Mouse (Mus musculus) midbrain, embryonic 11.5 days (tissue): ENCODE measurements at regions not wholly inside any gene's neighbourhood (a gene's known extent, or its start where the extent isn't known, plus 50 kb on each side); places are given as distances from the start of the nearest gene placed in this dataset.
"Not testable (repeated sequence)": the region's sequence is repeated elsewhere in the genome, so short reads cannot be mapped to it uniquely, and the experiment has no call there.

Experiments
- ATAC-seq: fragments of 200-750 bp; cut with Nextera tagmentation; 2 replicates; pipeline ENCODE4 v1.8.0; 2017; ENCODE audit warnings: moderate TSS enrichment, moderate library complexity; ENCODE audit not compliant: low FRiP score
- DNase-seq: peaks from one replicate; pipeline ENCODE4 v3.0.0; 2015; ENCODE audit warnings: low spot score; ENCODE audit errors: missing footprints
- H3K27ac ChIP-seq: fragments of 300-500 bp; sonication (generic); 2 replicates; pipeline ENCODE4 v1.5.1; 2014; ENCODE audit warnings: low read depth, low read length
- H3K27me3 ChIP-seq: fragments of 300-500 bp; sonication (generic); 2 replicates; pipeline ENCODE4 v1.6.1; 2014; ENCODE audit warnings: mild to moderate bottlenecking, low read length, moderate library complexity, mixed read lengths; ENCODE audit not compliant: control insufficient read depth, insufficient read depth
- H3K36me3 ChIP-seq: fragments of 300-500 bp; sonication (generic); 2 replicates; pipeline ENCODE4 v1.6.1; 2014; ENCODE audit warnings: mild to moderate bottlenecking, low read length, moderate library complexity, mixed read lengths; ENCODE audit not compliant: control insufficient read depth, insufficient read depth
- H3K4me1 ChIP-seq: fragments of 300-500 bp; sonication (generic); 2 replicates; pipeline ENCODE4 v1.6.1; 2014; ENCODE audit warnings: low read length; ENCODE audit not compliant: control insufficient read depth, insufficient read depth
- H3K4me2 ChIP-seq: fragments of 300-500 bp; sonication (generic); 2 replicates; pipeline ENCODE4 v1.6.1; 2014; ENCODE audit warnings: mild to moderate bottlenecking, moderate library complexity
- H3K4me3 ChIP-seq: fragments of 300-500 bp; sonication (generic); 2 replicates; pipeline ENCODE4 v1.5.1; 2014; ENCODE audit warnings: low read depth, low read length
- H3K9ac ChIP-seq: fragments of 300-500 bp; sonication (generic); 2 replicates; pipeline ENCODE4 v1.6.1; 2014; ENCODE audit warnings: low read length
- H3K9me3 ChIP-seq: fragments of 300-500 bp; sonication (generic); 2 replicates; pipeline ENCODE4 v1.6.1; 2016; ENCODE audit warnings: low read length; ENCODE audit not compliant: control insufficient read depth
- WGBS: fragments of 180-500 bp; shearing (Covaris S2); extraction: QIAGEN DNeasy Blood & Tissue Kit; methylation state at CpG from one replicate; pipeline ENCODE4 v1.1.7; 2014; 5-methylcytosine and 5-hydroxymethylcytosine counted together

GRCm38 (mm10) chr3:6859866-6860180 lies 239.6 kb upstream of the 1700008P02Rik start:
- Histone ChIP-seq H3K27ac (no peak overlapping the region), H3K36me3 (no peaks in the 10 kb centered on the region), H3K4me3 (no peak overlapping the region), H3K4me1 (no peaks in the 10 kb centered on the region), H3K9me3 (no peaks in the 10 kb centered on the region), H3K4me2 (no peak overlapping the region), H3K9ac (no peak overlapping the region), H3K27me3 (no peaks in the 10 kb centered on the region)
- DNase-seq: no peak
- 86% methylated on average over 2 of the region's 2 CpGs for WGBS
- ATAC-seq: 0 out of 2 replicates have a peak, but pooled peaks have one; percentile 14

- no peaks in the 10 kb centered on the region for H3K27me3 ChIP-seq
- H3K4me2 ChIP-seq: no peak overlapping the region
- no peaks in the 10 kb centered on the region for H3K4me1 ChIP-seq
- WGBS: 52% methylated on average over 4 of the region's 4 CpGs
- no peak overlapping the region for H3K27ac ChIP-seq
- ATAC-seq (peak; percentile 92), DNase-seq (no peak)
- no peak overlapping the region for H3K9ac ChIP-seq
- no peak overlapping the region for H3K4me3 ChIP-seq
- no peaks in the 10 kb centered on the region for H3K36me3 ChIP-seq
- H3K9me3 ChIP-seq: no peaks in the 10 kb centered on the region
These were observed 239.0 kb upstream of the 1700008P02Rik start for GRCm38 (mm10) chr3:6858982-6859865.

- Histone ChIP-seq H3K4me3 (no peak overlapping the region), H3K9me3 (no peaks in the 10 kb centered on the region), H3K27me3 (no peaks in the 10 kb centered on the region), H3K27ac (no peak overlapping the region), H3K4me1 (no peaks in the 10 kb centered on the region), H3K9ac (no peak overlapping the region), H3K36me3 (no peaks in the 10 kb centered on the region), H3K4me2 (no peak overlapping the region)
- 76% methylated on average over 7 of the region's 7 CpGs for WGBS
- ATAC-seq (no peak), DNase-seq (no peak)
These were observed 199.1 kb upstream of the 1700008P02Rik start for GRCm38 (mm10) chr3:6819332-6819731.

- WGBS: 57% methylated on average over 2 of the region's 2 CpGs
These were observed 192.1 kb upstream of the 1700008P02Rik start for GRCm38 (mm10) chr3:6812346-6812745.

GRCm38 (mm10) chr3:6809381-6809950 lies 189.2 kb upstream of the 1700008P02Rik start:
- no peaks in the 10 kb centered on the region for H3K4me1 ChIP-seq
- H3K9ac ChIP-seq: no peak overlapping the region
- H3K27me3 ChIP-seq: no peaks in the 10 kb centered on the region
- H3K9me3 ChIP-seq: no peaks in the 10 kb centered on the region
- H3K4me3 ChIP-seq: no peak overlapping the region
- WGBS: 65% methylated on average over 2 of the region's 2 CpGs
- ATAC-seq (no peak), DNase-seq (no peak)
- H3K4me2 ChIP-seq: no peak overlapping the region
- H3K27ac ChIP-seq: no peak overlapping the region
- no peaks in the 10 kb centered on the region for H3K36me3 ChIP-seq

More at GRCm38 (mm10) chr3:6812346-6812745, 192.1 kb upstream of the 1700008P02Rik start:
- H3K4me2 ChIP-seq: no peak overlapping the region
- H3K27ac ChIP-seq: no peak overlapping the region
- no peaks in the 10 kb centered on the region for H3K27me3 ChIP-seq
- H3K9ac ChIP-seq: no peak overlapping the region
- no peak for ATAC-seq
- H3K4me1 ChIP-seq: no peaks in the 10 kb centered on the region
- DNase-seq: no peak
- H3K4me3 ChIP-seq: no peak overlapping the region
- H3K9me3 ChIP-seq: no peaks in the 10 kb centered on the region
- H3K36me3 ChIP-seq: no peaks in the 10 kb centered on the region

- H3K27ac ChIP-seq, DNase-seq, H3K27me3 ChIP-seq, H3K4me2 ChIP-seq, H3K4me3 ChIP-seq, H3K4me1 ChIP-seq, H3K9me3 ChIP-seq, ATAC-seq, H3K36me3 ChIP-seq, H3K9ac ChIP-seq: not testable (repeated sequence)
- WGBS: 93% methylated on average over 30 of the region's 37 CpGs
These were observed 180.0 kb upstream of the 1700008P02Rik start for GRCm38 (mm10) chr3:6800092-6800716.

GRCm38 (mm10) chr3:6768506-6768905 lies 148.3 kb upstream of the 1700008P02Rik start:
- DNase-seq (no peak), ATAC-seq (no peak)
- Histone ChIP-seq H3K9ac (no peak overlapping the region), H3K36me3 (no peaks in the 10 kb centered on the region), H3K4me2 (no peak overlapping the region), H3K27ac (no peak overlapping the region), H3K9me3 (no peaks in the 10 kb centered on the region), H3K4me3 (no peak overlapping the region), H3K4me1 (no peaks in the 10 kb centered on the region), H3K27me3 (no peaks in the 10 kb centered on the region)
- WGBS: 63% methylated on average over 2 of the region's 2 CpGs

- H3K4me2 ChIP-seq, H3K4me1 ChIP-seq, H3K27me3 ChIP-seq, H3K4me3 ChIP-seq, H3K9me3 ChIP-seq, H3K36me3 ChIP-seq, H3K9ac ChIP-seq, H3K27ac ChIP-seq, DNase-seq, ATAC-seq: not testable (repeated sequence)
These were observed 147.8 kb upstream of the 1700008P02Rik start for GRCm38 (mm10) chr3:6768085-6768484.

- Histone ChIP-seq H3K9me3 (no peaks in the 10 kb centered on the region), H3K4me2 (no peak overlapping the region), H3K4me3 (no peak overlapping the region), H3K27me3 (no peaks in the 10 kb centered on the region), H3K36me3 (no peaks in the 10 kb centered on the region), H3K4me1 (no peaks in the 10 kb centered on the region), H3K9ac (no peak overlapping the region), H3K27ac (no peak overlapping the region)
- DNase-seq (no peak), ATAC-seq (no peak)
- 55% methylated on average over 1 of the region's 1 CpGs for WGBS
These were observed 138.9 kb upstream of the 1700008P02Rik start for GRCm38 (mm10) chr3:6759172-6759571.
